Mouse (Mus musculus) kidney, postnatal 0 days (tissue): Measurements from ENCODE around the gene Gm21970. TPM values are rescaled to one million over a fixed set of nuclear protein-coding genes. Genes with fewer than 3 reads are reported as not detected.
A peak's percentile ranks its signal among the peaks of the same experiment; 100 is the strongest.

Experiments used
- ATAC-seq: fragments of 200-750 bp; cut with Nextera tagmentation; replicated peaks from 2 replicates; pipeline ENCODE4 v1.8.0; 2017; ENCODE audit warnings: low read depth, moderate number of reproducible peaks, moderate TSS enrichment, moderate library complexity; ENCODE audit not compliant: low FRiP score
- DNase-seq: peaks from one replicate; pipeline ENCODE4 v3.0.0-alpha.2; 2016; ENCODE audit warnings: low spot score
- H3K27ac ChIP-seq: fragments of 300-500 bp; sonication (generic); 2 replicates; pipeline ENCODE4 v1.5.1; 2014; ENCODE audit warnings: mild to moderate bottlenecking
- H3K27me3 ChIP-seq: fragments of 300-500 bp; sonication (generic); 2 replicates; pipeline ENCODE4 v1.6.1; 2014; ENCODE audit warnings: low read length, mixed read lengths; ENCODE audit not compliant: insufficient read depth
- H3K36me3 ChIP-seq: fragments of 300-500 bp; sonication (generic); 2 replicates; pipeline ENCODE4 v1.6.1; 2014; ENCODE audit warnings: low read length, mixed read lengths; ENCODE audit not compliant: insufficient read depth
- H3K4me1 ChIP-seq: fragments of 300-500 bp; sonication (generic); replicated peaks from 2 replicates; pipeline ENCODE4 v1.6.1; 2014; ENCODE audit warnings: antibody characterized with exemption, low read length, mixed read lengths; ENCODE audit not compliant: insufficient read depth
- H3K4me2 ChIP-seq: fragments of 300-500 bp; sonication (generic); 2 replicates; pipeline ENCODE4 v1.6.1; 2014; ENCODE audit warnings: mild to moderate bottlenecking, low read length, moderate library complexity, mixed read lengths
- H3K4me3 ChIP-seq: fragments of 300-500 bp; sonication (generic); replicated peaks from 2 replicates; pipeline ENCODE4 v1.5.1; 2014; ENCODE audit warnings: low read depth, low read length
- H3K9ac ChIP-seq: fragments of 300-500 bp; sonication (generic); 2 replicates; pipeline ENCODE4 v1.6.1; 2014; ENCODE audit warnings: low read depth, low read length
- H3K9me3 ChIP-seq: fragments of 300-500 bp; sonication (generic); replicated peaks from 2 replicates; pipeline ENCODE4 v1.6.1; 2016; ENCODE audit warnings: low read length, inconsistent platforms, mixed read lengths
- CTCF ChIP-seq: IDR thresholded peaks from 2 replicates; pipeline ENCODE4 v1.5.1; 2016; ENCODE audit warnings: antibody characterized with exemption, low read depth, mild to moderate bottlenecking, moderate library complexity
- WGBS: fragments of 180-500 bp; shearing (Covaris S2); extraction: QIAGEN DNeasy Blood & Tissue Kit; methylation state at CpG from one replicate; pipeline ENCODE4 v1.1.7; 2014; 5-methylcytosine and 5-hydroxymethylcytosine counted together
- polyA plus RNA-seq: library from polyadenylated mRNA; unstranded; fragments of >200 nt; fragmentation: Nextera tagmentation; extraction: Ambion mirVana; gene quantifications from 2 replicates; pipeline ENCODE4 v1.2.1, GENCODE M21; 2015

Gm21970 gene
- polyA plus RNA-seq, 1 experiment from 2014 or later, result not detected

- no peak for TF ChIP-seq CTCF
- no peaks in the 10 kb centered on the region for H3K9me3 ChIP-seq
- no peak overlapping the region for H3K27ac ChIP-seq
- WGBS, result 38% methylated on average over 10 of the region's 10 CpGs
- no peak overlapping the region for H3K9ac ChIP-seq
- 0 out of 2 replicates have a peak, but pooled peaks cover 3% of the 10 kb centered on the region for H3K27me3 ChIP-seq
- H3K4me1 ChIP-seq, result no peaks in the 10 kb centered on the region
- H3K4me2 ChIP-seq, result no peak overlapping the region
- H3K36me3 ChIP-seq, result no peaks in the 10 kb centered on the region
- no peak overlapping the region for H3K4me3 ChIP-seq
- ATAC-seq (no peak), DNase-seq (no peak)
Observed at GRCm38 (mm10) chr16:91357526-91357900, 34.0 kb upstream of the Gm21970 start.

GRCm38 (mm10) chr16:91358555-91358954 lies 33.0 kb upstream of the Gm21970 start:
- Histone ChIP-seq H3K36me3 (no peaks in the 10 kb centered on the region), H3K4me2 (no peak overlapping the region), H3K27me3 (no peaks in the 10 kb centered on the region), H3K4me1 (0 out of 2 replicates have a peak, but pooled peaks cover 4% of the 10 kb centered on the region), H3K4me3 (no peak overlapping the region), H3K9me3 (no peaks in the 10 kb centered on the region), H3K27ac (no peak overlapping the region), H3K9ac (no peak overlapping the region)
- WGBS, result 28% methylated on average over 8 of the region's 8 CpGs
- peak; percentile 83 for DNase-seq
- TF ChIP-seq CTCF, result peak; percentile 88
- ATAC-seq, result 0 out of 2 replicates have a peak, but pooled peaks have one; percentile 14

- Histone ChIP-seq H3K4me1 (0 out of 2 replicates have a peak, but pooled peaks cover 7% of the 10 kb centered on the region), H3K9me3 (no peaks in the 10 kb centered on the region), H3K27ac (no peak overlapping the region), H3K27me3 (no peaks in the 10 kb centered on the region), H3K9ac (no peak overlapping the region), H3K4me2 (no peak overlapping the region), H3K36me3 (no peaks in the 10 kb centered on the region), H3K4me3 (no peak overlapping the region)
- TF ChIP-seq CTCF, result no peak
- DNase-seq (no peak), ATAC-seq (no peak)
- 87% methylated on average over 13 of the region's 13 CpGs for WGBS
Observed at GRCm38 (mm10) chr16:91359531-91359930, 32.0 kb upstream of the Gm21970 start.

- H3K4me1 ChIP-seq, result 0 out of 2 replicates have a peak, but pooled peaks cover 7% of the 10 kb centered on the region
- DNase-seq, result no peak
- H3K4me2 ChIP-seq, result no peak overlapping the region
- H3K9me3 ChIP-seq, result no peaks in the 10 kb centered on the region
- no peak for ATAC-seq
- 63% methylated on average over 3 of the region's 3 CpGs for WGBS
- no peaks in the 10 kb centered on the region for H3K27me3 ChIP-seq
- TF ChIP-seq CTCF, result no peak
- no peak overlapping the region for H3K4me3 ChIP-seq
- H3K9ac ChIP-seq, result no peak overlapping the region
- H3K27ac ChIP-seq, result no peak overlapping the region
- no peaks in the 10 kb centered on the region for H3K36me3 ChIP-seq
Observed at GRCm38 (mm10) chr16:91360162-91360561, 31.4 kb upstream of the Gm21970 start.

- no peak for TF ChIP-seq CTCF
- Histone ChIP-seq H3K4me3 (no peak overlapping the region), H3K27me3 (no peaks in the 10 kb centered on the region), H3K27ac (peak overlapping the region; percentile 76; the same call in 1 of the 2 replicates), H3K9ac (no peak overlapping the region), H3K4me1 (0 out of 2 replicates have a peak, but pooled peaks cover 11% of the 10 kb centered on the region), H3K36me3 (no peaks in the 10 kb centered on the region), H3K9me3 (no peaks in the 10 kb centered on the region), H3K4me2 (no peak overlapping the region)
- WGBS, result 51% methylated on average over 2 of the region's 2 CpGs
- DNase-seq, result no peak
- ATAC-seq, result no peak
Observed at GRCm38 (mm10) chr16:91362006-91362405, 29.5 kb upstream of the Gm21970 start.

- Histone ChIP-seq H3K9me3 (no peaks in the 10 kb centered on the region), H3K4me2 (peak overlapping the region; percentile 13; the same call in 1 of the 2 replicates), H3K4me1 (0 out of 2 replicates have a peak, but pooled peaks cover 11% of the 10 kb centered on the region), H3K36me3 (no peaks in the 10 kb centered on the region), H3K27ac (peak overlapping the region; percentile 76), H3K9ac (no peak overlapping the region), H3K27me3 (no peaks in the 10 kb centered on the region), H3K4me3 (no peak overlapping the region)
- WGBS, result 38% methylated on average over 12 of the region's 12 CpGs
- peak; percentile 57 for DNase-seq
- ATAC-seq, result no peak
- no peak for TF ChIP-seq CTCF
Observed at GRCm38 (mm10) chr16:91362616-91363272, 28.8 kb upstream of the Gm21970 start.
